Mouse (Mus musculus) lung, postnatal 0 days (tissue): ENCODE results near the gene Gm20388.

Experiments used
- CTCF ChIP-seq: IDR thresholded peaks from 2 replicates; pipeline ENCODE4 v1.5.1; 2016; ENCODE audit warnings: antibody characterized with exemption, mild to moderate bottlenecking
- EP300 ChIP-seq: IDR thresholded peaks from 2 replicates; pipeline ENCODE4 v1.6.1; 2016; ENCODE audit warnings: antibody characterized with exemption, mild to moderate bottlenecking, control low read depth

GRCm38 (mm10) chr8:122301866-122302265, 2391.2 kb downstream of the Gm20388 start:
- TF ChIP-seq CTCF (no peak), EP300 (no peak)
